Mouse (Mus musculus): ENCODE data around the gene Cnot11. TPM values are rescaled to one million over a fixed set of nuclear protein-coding genes. Genes with fewer than 3 reads are reported as not detected.
A peak's percentile ranks its signal among the peaks of the same experiment; 100 is the strongest.
"Not testable (repeated sequence)": the region's sequence is repeated elsewhere in the genome, so short reads cannot be mapped to it uniquely, and the experiment has no call there.

The Cnot11 gene
- total RNA-seq, 2 experiments from 2014 or later: 24.4 to 26.4 TPM

GRCm38 (mm10) chr1:39571653-39572052 is 36.9 kb downstream of the Cnot11 start:
- DNase-seq (ENCODE audit: extremely low spot score in 1 of 2, low spot score in 2 of 2): no peak
- intact Hi-C loops (cut with DNase I): loop anchor here (10.0 kb wide), 1 partner anchor 83 kb away; the partner anchor contains the start of gene Creg2

- intact Hi-C loops (cut with DNase I): loop anchor here (10.0 kb wide), 1 partner anchor 81 kb away; the partner anchor contains the start of gene Creg2
- DNase-seq (ENCODE audit: extremely low spot score in 1 of 2, low spot score in 2 of 2): no peak
Observed at GRCm38 (mm10) chr1:39573890-39574289, 39.1 kb downstream of the Cnot11 start.

DNA sequence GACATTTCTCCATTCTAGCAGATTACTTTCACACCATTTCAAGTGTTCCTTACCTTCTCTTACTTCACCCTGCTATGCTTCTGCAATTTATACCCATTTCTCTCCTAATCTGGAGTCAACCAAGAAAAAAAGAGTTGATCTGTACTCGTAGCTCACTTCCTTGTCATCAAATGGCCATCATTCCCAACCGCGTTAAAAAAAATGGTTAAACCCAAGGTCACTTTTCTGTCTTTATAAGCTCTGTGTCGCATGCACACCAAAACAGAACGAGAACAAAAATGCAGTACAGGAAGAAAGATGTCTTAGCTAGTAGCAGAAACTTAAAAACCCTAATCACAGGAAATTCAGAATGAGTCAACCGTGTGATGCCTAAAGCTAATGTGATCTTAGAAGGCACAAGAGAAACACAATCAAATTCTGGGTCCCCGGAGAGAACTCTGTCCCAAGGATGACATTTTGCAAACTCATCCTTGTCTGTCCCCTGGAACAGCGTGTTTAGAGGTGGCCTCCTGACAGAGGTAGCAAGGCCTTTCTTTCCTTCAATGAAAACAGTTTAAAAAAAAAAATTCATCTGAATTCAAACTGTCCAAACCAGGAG is 41.1 kb downstream of the Cnot11 start:
- DNase-seq (ENCODE audit: extremely low spot score in 1 of 2, low spot score in 2 of 2): no peak
- intact Hi-C loops (cut with DNase I): loop anchor here (10.0 kb wide), 1 partner anchor 79 kb away; the partner anchor contains the start of gene Creg2

DNA sequence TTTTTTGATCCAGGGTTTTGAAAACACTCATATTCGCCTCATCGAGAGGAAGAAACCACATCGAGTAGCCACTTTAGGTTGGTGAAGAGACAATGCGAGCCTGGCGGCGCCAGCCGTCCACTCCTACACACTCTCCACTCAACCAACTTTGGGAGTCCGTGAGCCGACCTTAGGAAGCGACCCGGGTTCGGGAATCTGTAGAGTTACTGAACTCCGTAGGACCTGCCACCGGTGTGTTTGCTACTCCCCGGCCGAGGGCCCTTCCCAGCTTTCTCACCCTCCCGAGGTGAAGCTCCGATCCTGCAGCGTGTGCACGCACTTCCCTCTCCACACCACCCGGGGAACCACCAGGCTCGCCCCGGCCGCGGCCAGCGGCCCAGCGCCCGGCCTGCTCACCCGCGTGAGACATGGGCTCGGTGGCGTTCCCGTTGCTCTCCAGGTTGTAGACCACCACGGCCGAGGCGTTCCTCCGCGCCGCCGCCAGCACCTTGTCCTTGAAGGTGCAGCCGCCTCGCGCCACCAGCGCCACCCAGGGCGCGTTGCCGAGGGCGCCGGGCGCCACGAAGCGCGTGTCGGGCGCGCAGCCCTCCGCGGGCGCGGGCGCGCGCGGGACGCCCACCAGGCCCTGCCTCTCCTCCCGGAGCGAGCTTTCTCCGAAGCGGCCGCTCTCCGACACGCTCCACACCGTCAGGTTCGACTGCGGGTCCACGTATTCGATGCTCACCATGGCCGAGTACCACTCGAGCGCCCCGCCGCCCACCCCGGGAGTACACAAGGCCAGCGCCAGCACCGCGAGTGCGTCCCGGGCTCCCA is 41.8 kb downstream of the Cnot11 start:
- intact Hi-C loops (cut with DNase I): loop anchor here (10.0 kb wide), 1 partner anchor 78 kb away; the partner anchor contains the start of gene Creg2
- peak in 1 of 2 experiments; percentile 75 for DNase-seq (ENCODE audit: extremely low spot score in 1 of 2, low spot score in 2 of 2)

GRCm38 (mm10) chr1:39577253-39577705 is 42.5 kb downstream of the Cnot11 start, which contains the start of gene Rnf149:
Rnf149 (minus strand) TSS chr1:39577405.
- peak; percentile 92 to 97 for DNase-seq (ENCODE audit: extremely low spot score in 1 of 2, low spot score in 2 of 2)
- intact Hi-C loops (cut with DNase I): loop anchor here (10.0 kb wide), 1 partner anchor 78 kb away; the partner anchor contains the start of gene Creg2

GRCm38 (mm10) chr1:39578446-39578845 is 43.7 kb downstream of the Cnot11 start:
- intact Hi-C loops (cut with DNase I): loop anchor here (10.0 kb wide), 1 partner anchor 76 kb away; the partner anchor contains the start of gene Creg2
- DNase-seq (ENCODE audit: extremely low spot score in 1 of 2, low spot score in 2 of 2): no peak

GRCm38 (mm10) chr1:39579139-39579538 is 44.3 kb downstream of the Cnot11 start:
- no peak for DNase-seq (ENCODE audit: extremely low spot score in 1 of 2, low spot score in 2 of 2)
- intact Hi-C loops (cut with DNase I): loop anchor here (10.0 kb wide), 1 partner anchor 76 kb away; the partner anchor contains the start of gene Creg2

DNA sequence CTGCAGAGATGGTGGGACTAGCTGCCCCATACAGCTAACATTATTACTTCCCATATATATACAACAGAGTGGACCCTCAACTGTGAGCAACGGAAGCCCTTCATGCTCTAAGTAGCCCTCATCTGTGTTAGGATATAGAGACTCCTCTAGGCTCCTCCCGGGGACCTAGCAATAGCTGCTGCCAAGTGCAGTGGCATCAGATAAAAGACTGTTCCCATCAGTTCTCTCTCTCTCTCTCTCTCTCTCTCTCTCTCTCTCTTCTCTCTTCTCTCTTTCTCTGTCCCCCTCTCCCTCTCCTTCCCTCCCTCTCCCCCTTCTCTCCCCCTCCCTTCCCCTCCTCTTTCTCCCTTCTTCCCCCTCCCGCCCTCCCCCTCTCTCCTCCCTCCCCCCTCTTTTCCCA is 46.4 kb downstream of the Cnot11 start:
- no peak for DNase-seq (ENCODE audit: extremely low spot score in 1 of 2, low spot score in 2 of 2)
- intact Hi-C loops (cut with DNase I): no loop called here

DNA sequence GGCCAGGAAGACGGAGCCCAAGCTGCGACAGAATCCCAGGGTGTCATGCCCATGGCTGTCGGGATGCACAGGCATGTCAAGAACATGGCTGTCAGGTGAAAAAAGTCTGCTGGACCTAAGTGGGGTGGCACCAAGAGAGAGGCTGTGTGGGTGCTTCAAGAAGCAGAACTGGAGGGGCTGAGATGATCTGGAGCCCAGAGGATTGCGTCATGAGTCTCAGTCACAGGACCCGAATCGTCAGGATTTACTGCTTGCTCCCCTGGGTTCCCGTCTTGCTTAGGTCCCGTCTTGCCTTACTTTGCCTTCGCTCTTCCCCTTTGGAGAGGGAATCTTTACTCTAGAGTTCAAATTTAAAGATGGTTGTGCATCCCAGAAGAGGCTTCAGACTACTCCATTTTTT is 48.4 kb downstream of the Cnot11 start:
- intact Hi-C loops (cut with DNase I): no loop called here

GRCm38 (mm10) chr1:39585416-39585815 is 50.6 kb downstream of the Cnot11 start:
- no peak for DNase-seq (ENCODE audit: extremely low spot score in 1 of 2, low spot score in 2 of 2)
- intact Hi-C loops (cut with DNase I): no loop called here

More for the DNA sequence above, 48.4 kb downstream of the Cnot11 start:
- DNase-seq (ENCODE audit: extremely low spot score in 1 of 2, low spot score in 2 of 2): no peak

GRCm38 (mm10) chr1:39590193-39590592 is 55.4 kb downstream of the Cnot11 start:
- intact Hi-C loops (cut with DNase I): no loop called here
- no peak for DNase-seq (ENCODE audit: extremely low spot score in 1 of 2, low spot score in 2 of 2)

- DNase-seq (ENCODE audit: extremely low spot score in 1 of 2, low spot score in 2 of 2); intact Hi-C loops (cut with DNase I): not testable (repeated sequence)
Observed at GRCm38 (mm10) chr1:39591557-39591956, 56.8 kb downstream of the Cnot11 start.

- DNase-seq (ENCODE audit: extremely low spot score in 1 of 2, low spot score in 2 of 2): no peak
- intact Hi-C loops (cut with DNase I): no loop called here
Observed at GRCm38 (mm10) chr1:39592090-39592489, 57.3 kb downstream of the Cnot11 start.

GRCm38 (mm10) chr1:39593836-39594235 is 59.0 kb downstream of the Cnot11 start:
- intact Hi-C loops (cut with DNase I): no loop called here

More at GRCm38 (mm10) chr1:39593836-39594235, 59.0 kb downstream of the Cnot11 start:
- DNase-seq (ENCODE audit: extremely low spot score in 1 of 2, low spot score in 2 of 2): no peak

Other genes starting within 250 kb of the Cnot11 start
- 100 to 1,000 TPM; 490 to 500 TPM for gene Rpl31, start 167.2 kb upstream of the Cnot11 start, total RNA-seq (2021)
- gene Tbc1d8, start 56.2 kb upstream of the Cnot11 start, total RNA-seq (2021): 10 to 100 TPM; 17.7 to 19.2 TPM
- 10 to 100 TPM; 21.4 to 25.9 TPM for gene Rnf149, start 42.4 kb downstream of the Cnot11 start, total RNA-seq (2021)
- 10 to 100 TPM; 57.4 to 62.0 TPM for gene Creg2, start 116.5 kb downstream of the Cnot11 start, total RNA-seq (2021)
- not detected for gene Rfx8, start 186.0 kb downstream of the Cnot11 start, total RNA-seq (2021)

All from left cerebral cortex, postnatal 10 days (tissue).